Mouse (Mus musculus) c-Kit-positive CD71-negative TER-119-negative erythroid progenitor cells, embryonic 14.5 days (primary cell): ENCODE measurements around the gene Nox4.

ENCODE experiments used
- DNase-seq: peaks from one replicate; pipeline ENCODE4 v3.0.0-alpha.2; 2013; ENCODE audit warnings: low read depth

The Nox4 gene

GRCm38 (mm10) chr7:87245856-87246579 lies at the start of gene Nox4:
Nox4 (plus strand) TSS chr7:87246096.
- DNase-seq: no peak

DNA sequence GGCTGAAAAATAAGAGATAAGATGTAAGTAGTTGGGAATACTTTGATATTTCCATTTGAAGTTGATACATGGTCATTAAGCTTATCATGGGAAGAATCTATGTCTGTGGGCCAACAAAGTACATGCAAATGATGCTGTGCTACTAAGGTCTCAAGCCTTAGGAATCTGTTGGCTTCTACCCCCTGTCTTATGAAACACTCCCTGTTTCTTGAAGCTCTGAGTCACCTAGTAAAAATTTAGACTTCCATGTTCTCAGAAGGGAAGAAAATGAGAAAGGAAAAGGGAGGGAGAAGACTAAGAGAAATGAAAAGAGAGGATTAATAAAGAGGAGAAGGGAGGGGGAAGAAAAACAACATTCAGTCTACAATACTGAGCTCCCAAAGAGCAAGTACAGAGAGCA lies 41.1 kb upstream of the Nox4 start:
- DNase-seq: no peak

- no peak for DNase-seq
Observed at GRCm38 (mm10) chr7:87221712-87222111, 24.2 kb upstream of the Nox4 start.

GRCm38 (mm10) chr7:87222751-87223150 lies 23.1 kb upstream of the Nox4 start:
- no peak for DNase-seq

GRCm38 (mm10) chr7:87225617-87226016 lies 20.3 kb upstream of the Nox4 start:
- DNase-seq: no peak

DNA sequence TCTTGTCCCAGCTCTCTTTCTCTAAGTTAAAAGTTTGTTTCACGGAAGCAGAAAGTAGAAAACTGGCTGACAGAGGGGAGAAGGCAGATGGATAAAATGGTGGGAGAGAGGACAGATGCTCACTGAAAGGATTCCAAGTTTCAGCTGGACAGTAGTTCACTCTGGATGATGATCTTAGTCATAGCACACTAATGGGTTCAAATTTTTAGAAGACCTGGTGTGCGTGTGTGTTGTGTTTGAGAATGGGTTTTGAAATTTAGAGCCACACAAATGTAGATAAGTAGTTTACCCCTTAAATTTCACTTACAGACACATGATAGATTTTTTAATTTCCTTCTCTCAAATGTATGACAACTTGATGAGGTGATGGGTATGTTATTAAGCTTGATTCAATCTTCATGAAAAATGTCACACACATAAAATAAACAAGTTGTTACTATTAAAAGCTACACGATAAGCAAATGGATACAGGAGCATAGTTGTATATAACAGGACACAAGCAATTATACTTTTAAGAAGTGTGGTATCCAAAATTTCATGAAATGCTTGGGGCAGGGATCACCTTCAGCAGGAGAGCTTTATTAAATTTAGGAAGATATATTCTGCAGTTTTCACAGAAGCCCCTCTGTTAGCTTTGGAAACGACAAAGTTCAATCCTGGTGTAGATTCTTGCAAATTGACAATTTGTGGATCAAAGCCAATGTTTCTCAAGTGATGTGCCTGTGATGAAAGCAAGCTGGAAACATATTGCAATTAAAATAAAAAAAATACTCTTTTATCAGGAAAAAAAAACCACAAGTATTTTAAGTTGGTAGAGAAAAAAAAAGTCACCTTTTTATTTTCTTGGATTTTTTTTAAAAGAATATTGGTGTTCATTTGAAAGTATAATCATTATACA lies 18.6 kb upstream of the Nox4 start:
- no peak for DNase-seq

DNA sequence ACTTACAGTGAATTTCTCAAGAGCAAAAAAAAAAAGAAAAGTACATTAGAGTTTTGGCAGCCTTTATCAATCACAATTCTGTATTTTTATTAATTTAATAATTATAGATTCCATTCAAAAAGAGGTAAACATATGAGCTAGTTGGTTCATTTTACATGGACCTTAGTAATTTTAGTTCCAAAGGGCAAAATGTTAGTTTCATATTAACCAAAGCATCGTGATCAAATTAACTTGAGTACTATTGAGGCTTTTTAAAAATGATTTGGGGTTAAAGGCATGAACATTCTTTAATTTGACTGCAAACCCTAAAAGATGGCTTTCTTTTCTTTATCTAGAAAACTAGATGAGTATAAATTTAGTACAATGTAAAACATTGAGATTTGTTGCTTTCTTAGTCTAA lies 16.4 kb upstream of the Nox4 start:
- DNase-seq: no peak

DNA sequence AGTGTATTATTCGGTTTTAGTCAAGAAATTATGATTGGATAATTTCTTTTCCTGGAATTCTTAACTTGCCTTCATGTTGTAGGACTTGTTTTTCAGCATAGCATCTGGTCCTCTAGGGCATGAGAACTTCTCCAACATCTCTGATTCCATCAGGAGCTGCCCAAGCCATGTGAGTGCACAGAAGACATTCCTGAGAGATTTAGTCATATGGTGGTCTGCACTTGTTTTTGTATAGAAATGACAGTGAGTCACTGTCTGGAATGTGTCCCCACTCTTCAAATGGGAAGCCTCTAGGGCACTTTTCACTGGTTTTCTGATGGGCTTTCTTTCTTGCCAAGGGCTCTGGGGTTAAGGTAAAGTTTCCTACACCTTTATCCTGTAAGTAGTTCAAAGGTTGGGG lies 4.8 kb upstream of the Nox4 start:
- DNase-seq: no peak

DNA sequence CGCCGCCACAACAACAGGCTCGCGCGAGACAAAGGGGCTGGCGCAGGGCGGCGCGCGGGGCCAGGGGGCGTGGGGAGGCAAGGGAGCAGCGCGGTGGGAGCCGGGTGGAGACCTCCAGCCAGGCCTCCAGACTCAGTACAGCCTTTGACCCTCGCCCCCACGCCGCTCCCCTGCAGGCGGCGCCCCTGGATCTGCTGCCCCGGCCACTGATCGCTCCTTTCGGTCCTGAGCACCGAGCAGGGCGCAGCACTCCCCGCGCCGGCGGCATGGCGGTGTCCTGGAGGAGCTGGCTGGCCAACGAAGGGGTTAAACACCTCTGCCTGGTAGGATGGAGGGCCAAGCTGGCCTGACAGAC lies 661 bp downstream of the Nox4 start:
- DNase-seq: no peak

DNA sequence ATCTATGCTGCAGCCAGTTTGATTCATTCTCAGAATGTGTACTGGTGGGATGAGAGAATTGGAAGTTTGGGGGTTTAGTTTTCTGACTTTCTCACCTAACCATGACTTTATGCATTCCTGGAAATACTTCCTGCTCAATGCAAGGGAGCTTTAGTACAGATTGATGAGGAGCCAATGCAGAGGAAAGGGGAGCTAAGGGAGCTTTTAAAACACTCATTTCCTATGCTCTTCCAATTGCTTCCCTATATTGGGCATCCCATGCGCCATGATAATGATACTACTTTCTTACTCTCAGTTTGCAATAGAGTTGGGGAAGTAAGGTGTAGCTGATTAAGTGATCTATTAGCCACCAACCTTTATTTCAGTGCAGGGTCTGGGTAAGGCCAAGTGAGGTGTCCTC lies 1.0 kb downstream of the Nox4 start:
- DNase-seq: no peak

- DNase-seq: no peak
Observed at GRCm38 (mm10) chr7:87247926-87248325, 2.0 kb downstream of the Nox4 start.

DNA sequence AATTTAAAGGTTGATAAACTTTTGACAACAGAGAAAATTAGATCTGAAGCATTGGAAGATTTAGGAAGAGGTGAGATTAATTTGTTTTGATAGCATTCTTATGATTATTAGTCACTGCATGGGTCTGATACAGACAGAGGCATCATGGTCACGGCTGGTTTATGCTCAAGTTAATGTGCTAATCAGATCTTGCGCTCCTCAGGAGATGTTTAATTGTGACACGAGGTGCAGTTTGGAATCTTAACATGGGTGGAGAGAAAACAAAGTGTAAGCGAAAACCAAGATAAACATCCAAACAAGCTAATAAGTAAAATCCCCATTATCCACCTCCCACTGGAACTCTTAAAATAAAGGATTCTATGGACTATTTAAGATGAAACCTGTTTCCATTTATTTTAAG lies 6.2 kb downstream of the Nox4 start:
- no peak for DNase-seq

- peak; percentile 10 for DNase-seq
Observed at GRCm38 (mm10) chr7:87277225-87277624, 31.3 kb downstream of the Nox4 start.

DNA sequence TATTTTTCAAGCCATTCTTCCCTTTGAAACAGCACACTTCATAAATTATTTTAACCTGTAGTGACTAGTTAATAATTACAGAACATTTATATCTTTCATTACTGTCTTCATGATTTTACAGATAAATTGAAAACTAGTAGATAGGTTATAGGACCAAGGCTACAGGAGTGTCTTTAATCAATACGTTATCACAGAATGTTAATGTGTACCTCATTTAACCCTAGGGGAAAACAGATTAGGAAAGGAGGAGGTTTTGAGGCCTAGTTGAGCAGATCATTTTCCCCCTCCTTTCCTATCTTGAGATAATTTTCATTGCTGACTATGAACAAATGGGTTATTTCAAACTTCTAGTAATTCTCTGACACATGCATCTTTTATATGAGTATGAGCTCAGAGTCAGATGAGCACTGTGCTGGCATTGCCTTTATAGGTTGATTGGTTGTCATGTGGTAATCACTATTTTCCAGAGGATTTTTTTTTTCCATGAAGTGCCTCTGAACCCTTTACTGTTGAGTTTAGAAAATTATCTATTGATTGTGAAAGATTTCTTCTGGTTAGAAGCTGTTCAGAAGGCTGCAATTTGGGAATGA lies 57.9 kb downstream of the Nox4 start:
- DNase-seq: no peak

DNA sequence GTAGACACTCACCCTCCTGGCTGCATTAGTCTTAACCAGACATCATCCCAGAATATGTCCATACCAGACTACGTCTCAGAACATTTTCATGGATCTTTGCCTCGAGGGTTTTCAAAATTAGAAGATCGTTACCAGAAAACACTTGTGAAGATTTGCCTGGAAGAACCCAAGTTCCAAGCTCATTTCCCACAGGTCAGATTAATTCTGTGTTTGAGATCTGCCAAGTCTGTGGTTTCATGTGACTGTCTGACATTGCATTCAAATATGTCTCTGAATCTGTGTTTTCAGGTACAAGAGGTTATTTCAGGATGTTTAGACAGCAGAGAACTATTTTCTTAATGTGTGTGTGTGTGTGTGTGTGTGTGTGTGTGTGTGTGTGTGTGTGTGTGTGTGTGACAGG lies 75.7 kb downstream of the Nox4 start:
- no peak for DNase-seq

DNA sequence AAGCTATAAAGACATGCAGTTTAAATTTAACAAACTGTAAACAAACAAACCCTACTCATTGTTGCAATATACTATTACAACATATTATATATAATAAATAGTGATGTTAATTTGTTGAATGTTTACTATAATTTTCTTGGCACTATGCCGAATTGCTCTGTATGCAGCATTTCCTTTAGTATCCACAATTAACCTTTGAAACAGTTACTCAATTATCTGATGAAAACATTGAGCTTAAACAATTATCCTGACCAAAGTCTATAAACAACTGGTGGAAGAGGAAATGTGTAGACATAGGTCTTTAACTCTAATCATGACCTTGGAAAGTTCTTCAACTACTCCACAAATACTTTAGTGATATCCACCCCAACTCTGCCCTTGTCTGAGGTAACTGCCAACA lies 76.2 kb downstream of the Nox4 start:
- no peak for DNase-seq

GRCm38 (mm10) chr7:87330782-87331558 lies 85.1 kb downstream of the Nox4 start:
- no peak for DNase-seq

- DNase-seq: no peak
Observed at GRCm38 (mm10) chr7:87345598-87345997, 99.7 kb downstream of the Nox4 start.

DNA sequence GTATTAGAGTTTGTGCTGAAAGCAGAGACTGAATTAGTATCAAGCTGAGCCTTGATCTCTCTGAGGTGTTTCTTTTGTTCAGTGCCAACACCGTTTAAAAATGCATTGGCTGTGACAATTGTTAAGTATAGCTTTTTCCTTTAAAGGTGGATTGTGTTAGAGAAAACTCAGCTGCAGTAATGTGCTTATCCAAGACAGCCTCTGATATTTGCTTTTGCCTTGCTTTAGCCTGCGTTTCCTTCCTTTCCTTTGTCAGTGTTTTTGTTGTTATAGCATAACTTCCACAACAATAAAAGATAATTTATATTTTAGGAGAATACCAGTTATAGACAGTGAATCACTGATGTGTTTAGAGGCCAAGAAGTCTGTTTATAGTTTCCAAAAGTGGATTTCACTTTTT lies 106.9 kb downstream of the Nox4 start:
- DNase-seq: no peak

DNA sequence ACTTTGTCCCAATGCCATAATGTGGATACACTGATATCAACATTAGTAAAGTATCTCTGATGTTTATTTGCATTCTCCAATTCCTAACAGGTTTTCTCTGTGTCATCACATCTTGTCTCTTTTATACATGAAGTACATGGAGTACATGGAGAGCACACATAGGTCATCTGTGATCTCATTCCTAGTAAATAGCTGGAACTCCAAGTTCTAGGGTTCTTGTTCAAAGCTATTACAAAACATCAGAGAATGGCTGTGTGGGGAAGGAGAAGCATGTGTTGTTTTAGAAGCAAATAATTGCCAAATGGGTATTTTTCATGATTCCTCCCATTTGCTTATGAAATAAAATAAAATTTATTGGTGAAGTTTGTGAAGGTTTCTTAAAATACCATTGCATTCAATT lies 121.9 kb downstream of the Nox4 start:
- DNase-seq: no peak

DNA sequence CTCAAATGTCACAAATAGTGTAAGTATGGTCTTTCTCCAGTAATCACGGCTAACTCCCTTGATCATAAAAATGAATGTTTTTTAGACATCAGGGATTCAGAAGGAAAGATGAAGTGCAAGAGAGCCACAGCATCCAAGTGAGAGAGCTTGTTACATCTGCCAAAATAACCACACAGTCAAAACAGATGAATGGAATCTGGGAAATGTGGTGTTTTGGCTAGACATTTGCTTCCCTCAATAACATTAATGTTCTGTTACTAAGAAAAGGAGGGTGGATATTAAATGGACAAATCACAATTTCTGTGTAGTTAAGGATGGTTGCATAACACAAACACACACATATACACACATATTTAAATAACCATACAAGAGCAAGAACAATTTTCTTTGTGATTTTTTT lies 123.2 kb downstream of the Nox4 start:
- DNase-seq: no peak

DNA sequence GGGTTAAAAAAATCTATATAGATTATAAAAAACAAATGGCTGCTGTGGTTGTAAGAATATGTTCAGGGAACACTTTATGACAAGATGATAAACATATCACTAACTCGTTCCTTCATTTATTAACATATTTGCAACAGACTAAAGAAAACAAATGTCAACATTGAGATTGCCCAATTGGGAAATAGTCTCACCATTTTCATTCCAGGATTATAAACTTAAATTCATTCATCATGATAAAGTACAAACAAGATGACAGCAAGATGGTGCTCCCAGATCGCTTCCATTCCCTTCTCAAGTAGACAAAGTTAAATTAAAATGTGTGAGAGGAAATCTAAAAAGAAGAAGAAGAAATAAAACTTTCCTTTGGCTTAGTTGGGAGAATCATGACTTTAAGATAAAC lies 124.9 kb downstream of the Nox4 start:
- no peak for DNase-seq
